Mouse (Mus musculus): ENCODE data around the gene Spag6. TPM values are rescaled to one million over a fixed set of nuclear protein-coding genes. Genes with fewer than 3 reads are reported as not detected.

Gene Spag6
- polyA plus RNA-seq, 1 experiment from 2014 or later: 0.10 TPM

GRCm38 (mm10) chr2:18690756-18691155 lies 3.1 kb upstream of the Spag6 start:
- H3K9me3 ChIP-seq (replicated peaks): no peaks in the 10 kb centered on the region
- WGBS: 1% methylated on average over 9 of the region's 9 CpGs
- peak overlapping the region; percentile 55 for H3K4me3 ChIP-seq
- no peak for DNase-seq (ENCODE audit: low spot score)
- peaks cover 43% of the 10 kb centered on the region for H3K4me1 ChIP-seq
- no peaks in the 10 kb centered on the region for H3K36me3 ChIP-seq
- H3K27ac ChIP-seq (replicated peaks): no peak overlapping the region
- peaks cover 95% of the 10 kb centered on the region for H3K27me3 ChIP-seq (ENCODE audit: low read depth, poor library complexity, severe bottlenecking)

GRCm38 (mm10) chr2:18692031-18692430 lies 1.8 kb upstream of the Spag6 start:
- no peak for DNase-seq (ENCODE audit: low spot score)
- H3K27ac ChIP-seq (replicated peaks): no peak overlapping the region
- no peaks in the 10 kb centered on the region for H3K9me3 ChIP-seq (replicated peaks)
- H3K4me3 ChIP-seq: no peak overlapping the region
- peaks cover 95% of the 10 kb centered on the region for H3K27me3 ChIP-seq (ENCODE audit: low read depth, poor library complexity, severe bottlenecking)
- H3K4me1 ChIP-seq: peaks cover 43% of the 10 kb centered on the region
- no peaks in the 10 kb centered on the region for H3K36me3 ChIP-seq

- Histone ChIP-seq H3K27ac (replicated peaks) (no peak overlapping the region), H3K27me3 (ENCODE audit: low read depth, poor library complexity, severe bottlenecking) (peaks cover 95% of the 10 kb centered on the region), H3K4me1 (peaks cover 43% of the 10 kb centered on the region), H3K9me3 (replicated peaks) (no peaks in the 10 kb centered on the region), H3K4me3 (no peak overlapping the region), H3K36me3 (no peaks in the 10 kb centered on the region)
- no peak for DNase-seq (ENCODE audit: low spot score)
- 4% methylated on average over 1 of the region's 1 CpGs for WGBS
These were observed 1.3 kb upstream of the Spag6 start for GRCm38 (mm10) chr2:18692548-18692947.

DNA sequence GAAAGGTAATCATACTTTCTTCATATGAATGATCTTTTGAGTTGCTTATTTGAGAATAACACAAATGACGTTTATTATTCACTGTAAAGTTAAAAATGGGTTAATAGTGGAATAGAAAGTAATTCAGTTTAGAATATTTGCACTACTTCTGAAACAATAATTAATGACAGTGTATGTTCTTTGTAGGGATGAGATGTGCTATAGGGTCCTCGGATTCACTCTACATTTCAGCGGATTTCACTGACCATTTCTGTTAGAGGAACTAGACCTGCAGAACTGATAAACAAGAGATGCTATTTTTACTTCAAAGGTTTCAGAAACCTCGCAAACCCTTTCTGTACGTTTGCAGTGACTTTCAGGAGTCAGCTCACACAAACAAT lies 351 bp upstream of the Spag6 start:
- H3K9me3 ChIP-seq (replicated peaks): no peaks in the 10 kb centered on the region
- no peak for DNase-seq (ENCODE audit: low spot score)
- WGBS: under 1% methylated on average over 5 of the region's 5 CpGs

DNA sequence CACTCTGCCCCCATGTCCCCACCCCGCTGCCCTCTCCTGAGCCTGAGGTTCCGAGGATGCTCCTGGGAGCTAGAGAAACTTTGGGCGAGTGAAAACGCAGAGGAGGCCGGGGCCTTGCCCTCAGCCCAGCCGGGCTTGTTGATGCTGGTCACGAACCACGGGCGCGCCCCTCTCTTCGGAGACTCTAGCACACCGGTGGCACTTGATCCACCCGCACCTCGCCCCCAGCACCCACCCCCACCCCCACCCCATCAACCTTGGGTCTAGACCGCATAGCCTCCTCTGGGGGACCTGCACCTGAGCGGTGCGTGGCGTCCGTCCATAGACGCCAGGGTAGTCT lies 749 bp downstream of the Spag6 start:
- peaks cover 39% of the 10 kb centered on the region for H3K4me1 ChIP-seq
- 1% methylated on average over 20 of the region's 20 CpGs for WGBS
- H3K27me3 ChIP-seq (ENCODE audit: low read depth, poor library complexity, severe bottlenecking): peaks cover 95% of the 10 kb centered on the region
- no peaks in the 10 kb centered on the region for H3K36me3 ChIP-seq
- peak overlapping the region; percentile 66 for H3K4me3 ChIP-seq
- H3K27ac ChIP-seq (replicated peaks): peak overlapping the region; percentile 90
- no peak for DNase-seq (ENCODE audit: low spot score)
- H3K9me3 ChIP-seq (replicated peaks): no peaks in the 10 kb centered on the region

More for the DNA sequence above, 351 bp upstream of the Spag6 start:
- Histone ChIP-seq H3K36me3 (no peaks in the 10 kb centered on the region), H3K4me1 (peaks cover 43% of the 10 kb centered on the region), H3K27ac (replicated peaks) (no peak overlapping the region), H3K27me3 (ENCODE audit: low read depth, poor library complexity, severe bottlenecking) (peaks cover 95% of the 10 kb centered on the region), H3K4me3 (peak overlapping the region; percentile 66)

DNA sequence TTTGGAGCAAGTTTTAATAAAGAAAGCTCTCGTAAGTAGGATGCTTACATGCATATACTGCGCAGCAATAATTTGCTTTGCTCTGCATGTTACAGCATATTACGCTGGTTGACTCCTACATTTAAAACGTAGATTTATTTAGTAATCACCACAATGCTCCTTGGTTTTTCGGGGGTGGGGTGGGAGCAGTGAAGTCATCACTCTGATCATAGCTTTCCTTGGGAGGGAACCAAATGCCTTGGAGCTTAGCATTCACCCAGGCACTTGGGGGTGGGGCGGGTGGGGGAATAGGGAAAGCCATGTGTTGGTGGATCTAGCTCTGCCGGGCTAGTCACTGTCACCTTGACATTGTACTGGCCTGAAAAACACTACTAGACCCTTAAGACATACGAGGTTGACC lies 1.3 kb downstream of the Spag6 start:
- 2% methylated on average over 8 of the region's 8 CpGs for WGBS
- DNase-seq (ENCODE audit: low spot score): no peak
- peak overlapping the region; percentile 66; the same call in 1 of the 2 replicates for H3K4me3 ChIP-seq

DNA sequence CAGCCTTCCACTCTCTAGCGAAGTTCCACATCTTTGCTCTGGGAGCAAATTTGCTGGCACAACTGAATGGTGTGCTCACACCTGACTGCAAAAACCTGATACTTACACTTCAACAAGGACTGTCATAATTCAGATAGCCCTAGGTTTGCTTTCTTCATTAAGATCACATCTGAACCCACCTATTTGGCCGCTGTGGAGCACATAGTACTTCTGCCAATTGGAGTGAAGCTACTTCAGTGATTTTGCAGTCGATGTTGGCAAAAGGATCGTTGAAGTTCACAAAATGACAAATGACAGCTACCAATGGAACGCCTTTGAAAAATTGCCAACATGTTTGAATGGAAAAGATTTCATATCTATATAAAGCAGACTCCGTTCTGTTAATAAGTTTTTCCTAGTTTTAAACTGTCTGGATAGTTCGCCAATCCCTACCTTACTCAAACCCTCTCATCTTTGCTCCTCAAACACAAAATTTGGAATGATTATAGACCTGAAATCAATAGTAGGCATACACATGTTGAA lies 1.9 kb downstream of the Spag6 start:
- peaks cover 28% of the 10 kb centered on the region for H3K4me1 ChIP-seq
- H3K9me3 ChIP-seq (replicated peaks): no peaks in the 10 kb centered on the region
- no peaks in the 10 kb centered on the region for H3K36me3 ChIP-seq
- H3K27me3 ChIP-seq (ENCODE audit: low read depth, poor library complexity, severe bottlenecking): peaks cover 95% of the 10 kb centered on the region
- 4% methylated on average over 7 of the region's 7 CpGs for WGBS
- DNase-seq (ENCODE audit: low spot score): peak; percentile 23
- H3K27ac ChIP-seq (replicated peaks): no peak overlapping the region
- H3K4me3 ChIP-seq: no peak overlapping the region

More for the DNA sequence above, 1.3 kb downstream of the Spag6 start:
- H3K9me3 ChIP-seq (replicated peaks): no peaks in the 10 kb centered on the region
- no peaks in the 10 kb centered on the region for H3K36me3 ChIP-seq
- H3K27ac ChIP-seq (replicated peaks): no peak overlapping the region
- peaks cover 95% of the 10 kb centered on the region for H3K27me3 ChIP-seq (ENCODE audit: low read depth, poor library complexity, severe bottlenecking)
- H3K4me1 ChIP-seq: peaks cover 33% of the 10 kb centered on the region

DNA sequence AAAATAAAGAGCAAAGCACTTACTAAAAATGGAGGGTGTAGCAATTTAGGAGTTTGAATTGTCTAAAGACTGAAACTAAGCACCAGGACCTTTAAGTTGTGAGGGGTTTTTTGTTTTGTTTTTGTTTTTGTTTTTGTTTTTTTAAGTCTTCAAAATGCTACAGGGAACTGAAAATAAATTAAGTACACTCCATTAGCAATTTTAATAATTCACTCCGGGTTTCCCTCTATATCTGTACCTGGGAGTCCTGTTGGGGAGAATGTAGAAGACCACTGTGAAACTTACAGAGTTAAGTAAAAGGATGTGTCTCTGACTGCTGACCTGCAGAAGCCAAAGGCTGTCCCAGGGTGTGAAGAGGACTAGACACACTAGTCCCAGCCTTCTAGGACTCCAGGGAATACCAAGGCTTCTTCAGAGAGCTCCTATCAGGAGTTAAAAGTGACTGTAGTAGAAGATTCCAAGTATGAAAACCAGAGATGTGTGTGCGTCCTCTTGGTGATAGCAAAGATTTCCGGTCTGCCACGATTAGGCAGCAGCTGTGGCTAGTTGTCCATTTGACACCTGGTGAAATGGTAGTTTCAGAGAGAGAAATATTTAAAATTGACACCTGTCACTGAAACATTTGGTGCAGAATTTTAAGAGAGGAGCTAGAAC lies 3.9 kb downstream of the Spag6 start:
- H3K4me3 ChIP-seq: no peak overlapping the region
- H3K4me1 ChIP-seq: peaks cover 24% of the 10 kb centered on the region
- peak; percentile 44 for DNase-seq (ENCODE audit: low spot score)
- no peaks in the 10 kb centered on the region for H3K36me3 ChIP-seq
- 4% methylated on average over 4 of the region's 4 CpGs for WGBS
- H3K27me3 ChIP-seq (ENCODE audit: low read depth, poor library complexity, severe bottlenecking): peaks cover 95% of the 10 kb centered on the region
- H3K9me3 ChIP-seq (replicated peaks): no peaks in the 10 kb centered on the region
- H3K27ac ChIP-seq (replicated peaks): no peak overlapping the region

DNA sequence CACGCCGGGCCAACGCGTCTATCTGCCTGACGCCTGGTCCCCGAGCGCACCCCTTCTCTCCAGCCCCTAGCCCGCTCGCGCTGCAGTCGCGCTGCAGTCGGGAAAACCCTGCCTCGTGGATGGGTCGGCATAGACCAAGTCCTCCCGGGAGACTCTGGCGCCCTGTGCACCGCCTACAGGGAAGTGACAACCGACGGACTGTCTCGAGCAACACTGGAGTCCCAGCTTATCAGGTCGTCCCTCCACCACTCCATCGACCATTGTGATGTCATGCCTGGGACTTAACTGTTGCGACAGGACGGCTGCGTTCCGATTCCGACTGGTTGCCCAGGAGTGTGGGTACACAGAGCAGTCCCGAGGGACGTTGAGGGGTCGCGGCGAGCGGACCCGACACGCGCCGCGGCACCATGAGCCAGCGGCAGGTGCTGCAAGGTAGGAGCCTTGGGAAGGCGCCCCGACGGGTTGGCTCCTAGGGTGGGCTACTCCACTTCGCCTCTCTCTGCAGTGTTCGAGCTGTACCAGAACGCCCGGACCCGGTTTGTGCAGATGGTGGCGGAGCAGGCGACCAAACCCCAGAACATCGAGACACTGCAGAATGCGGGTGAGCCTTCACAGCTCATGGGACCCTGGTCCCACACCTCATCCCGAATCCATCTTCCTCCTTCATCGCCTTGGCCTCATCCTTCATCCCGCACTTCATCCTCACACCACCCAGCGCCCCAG lies 5.0 kb downstream of the Spag6 start:
- H3K9me3 ChIP-seq (replicated peaks): no peaks in the 10 kb centered on the region
- H3K27me3 ChIP-seq (ENCODE audit: low read depth, poor library complexity, severe bottlenecking): peaks cover 96% of the 10 kb centered on the region
- H3K4me3 ChIP-seq: peak overlapping the region; percentile 16; the same call in 1 of the 2 replicates
- DNase-seq (ENCODE audit: low spot score): peak; percentile 69
- H3K36me3 ChIP-seq: no peaks in the 10 kb centered on the region
- H3K27ac ChIP-seq (replicated peaks): no peak overlapping the region
- under 1% methylated on average over 56 of the region's 56 CpGs for WGBS
- H3K4me1 ChIP-seq: peaks cover 20% of the 10 kb centered on the region

DNA sequence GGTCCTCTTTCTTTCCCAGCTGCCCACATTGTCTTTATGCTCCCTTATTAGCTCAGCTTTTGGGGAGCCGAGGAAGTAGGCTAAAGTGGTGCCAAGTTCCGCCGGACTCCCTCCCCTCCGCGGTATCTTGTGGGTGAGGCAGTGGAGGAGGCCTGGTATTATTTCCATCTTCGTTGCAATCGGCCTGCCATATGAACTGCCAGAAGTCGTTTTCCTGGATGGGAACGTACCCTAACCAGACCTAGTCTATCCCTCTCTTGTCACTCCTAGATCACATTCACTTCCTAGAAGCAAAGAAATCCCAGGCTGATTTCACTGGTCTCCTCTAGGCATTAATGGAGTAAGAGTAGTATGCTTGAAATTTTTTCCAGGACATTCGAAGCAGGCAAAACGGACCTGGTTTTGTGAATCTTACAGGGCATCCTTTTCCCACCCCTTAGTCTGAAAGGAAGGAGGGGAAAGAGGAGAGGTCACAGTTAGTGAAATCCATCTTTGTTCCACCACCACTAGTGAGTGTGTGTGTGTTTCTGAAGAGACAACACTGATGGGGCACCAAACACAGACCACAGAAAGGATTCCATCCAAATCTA lies 5.7 kb downstream of the Spag6 start:
- H3K4me3 ChIP-seq: no peak overlapping the region
- H3K27ac ChIP-seq (replicated peaks): no peak overlapping the region
- H3K36me3 ChIP-seq: no peaks in the 10 kb centered on the region
- H3K4me1 ChIP-seq: peaks cover 14% of the 10 kb centered on the region
- DNase-seq (ENCODE audit: low spot score): peak; percentile 40
- H3K9me3 ChIP-seq (replicated peaks): no peaks in the 10 kb centered on the region
- WGBS: under 1% methylated on average over 11 of the region's 11 CpGs
- peaks cover 98% of the 10 kb centered on the region for H3K27me3 ChIP-seq (ENCODE audit: low read depth, poor library complexity, severe bottlenecking)

DNA sequence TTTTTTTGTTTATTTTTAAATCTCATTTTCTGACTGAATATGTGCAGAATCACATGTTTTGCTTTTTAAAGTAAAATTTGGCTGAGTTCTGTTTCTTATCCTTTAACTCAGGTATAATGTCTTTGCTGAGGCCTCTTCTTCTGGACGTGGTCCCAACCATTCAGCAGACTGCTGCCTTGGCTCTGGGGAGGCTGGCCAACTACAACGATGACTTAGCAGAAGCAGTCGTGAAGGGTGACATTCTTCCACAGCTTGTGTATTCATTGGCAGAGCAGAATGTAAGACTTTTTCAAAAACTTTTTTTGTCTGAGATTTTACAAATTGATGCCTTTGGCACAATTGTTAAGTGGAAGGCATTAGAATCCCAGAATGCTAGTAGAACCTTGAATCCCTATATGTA lies 16.5 kb downstream of the Spag6 start:
- no peak for DNase-seq (ENCODE audit: low spot score)
- H3K27ac ChIP-seq (replicated peaks): no peak overlapping the region
- no peak overlapping the region for H3K4me3 ChIP-seq
- H3K27me3 ChIP-seq (ENCODE audit: low read depth, poor library complexity, severe bottlenecking): peaks cover 5% of the 10 kb centered on the region
- WGBS: 83% methylated on average over 3 of the region's 3 CpGs
- H3K9me3 ChIP-seq (replicated peaks): no peaks in the 10 kb centered on the region
- no peaks in the 10 kb centered on the region for H3K36me3 ChIP-seq
- no peaks in the 10 kb centered on the region for H3K4me1 ChIP-seq

GRCm38 (mm10) chr2:18713071-18713470 lies 19.2 kb downstream of the Spag6 start:
- Histone ChIP-seq H3K9me3 (replicated peaks) (no peaks in the 10 kb centered on the region), H3K36me3 (no peaks in the 10 kb centered on the region), H3K27ac (replicated peaks) (no peak overlapping the region), H3K4me1 (no peaks in the 10 kb centered on the region), H3K27me3 (ENCODE audit: low read depth, poor library complexity, severe bottlenecking) (no peaks in the 10 kb centered on the region), H3K4me3 (no peak overlapping the region)
- WGBS: 77% methylated on average over 2 of the region's 2 CpGs
- no peak for DNase-seq (ENCODE audit: low spot score)

DNA sequence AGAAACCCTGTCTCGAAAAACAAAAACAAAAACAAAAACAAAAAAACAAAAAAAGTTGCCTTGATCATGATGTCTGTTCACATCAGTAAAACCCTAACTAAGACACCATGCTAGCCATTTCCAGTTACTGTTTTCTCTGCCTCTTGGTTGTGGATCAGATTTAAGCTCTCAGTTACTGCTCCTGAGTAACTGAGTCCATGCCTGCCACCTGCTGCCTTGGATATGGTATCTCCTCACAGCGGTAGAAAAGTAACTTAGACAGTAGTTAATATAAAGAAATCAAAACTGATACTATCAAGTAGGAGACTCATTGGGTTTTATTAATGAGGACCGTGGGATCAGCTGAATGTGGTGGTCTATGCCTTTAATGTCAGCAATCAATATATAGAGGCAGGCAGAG lies 20.5 kb downstream of the Spag6 start:
- Histone ChIP-seq H3K9me3 (replicated peaks) (no peaks in the 10 kb centered on the region), H3K4me3 (no peak overlapping the region), H3K4me1 (no peaks in the 10 kb centered on the region), H3K27me3 (ENCODE audit: low read depth, poor library complexity, severe bottlenecking) (no peaks in the 10 kb centered on the region), H3K36me3 (no peaks in the 10 kb centered on the region), H3K27ac (replicated peaks) (no peak overlapping the region)
- DNase-seq (ENCODE audit: low spot score): no peak
- 80% methylated on average over 3 of the region's 3 CpGs for WGBS

Measured in midbrain, embryonic 10.5 days (tissue).